In genomic region chr19:14777198-14777597, GRCm38 (mm10) we compare ENCODE assay signal across 8 mouse cellular contexts.
DNase-seq lines count a peak whose midpoint lies in the region; ATAC-seq and TF ChIP-seq lines count a peak whose summit lies in the region.

No protein-coding gene starts in this region.

- 0 out of 2 replicates have a peak overlapping the region, but pooled peaks have one; percentile 21 for H3K4me2 ChIP-seq in heart, postnatal 0 days (ENCODE audit: low read depth, low read length)
- peak overlapping the region; percentile 35 for H3K4me2 ChIP-seq in forebrain, postnatal 0 days (ENCODE audit: low read depth)
- H3K4me2 ChIP-seq in liver, postnatal 0 days (ENCODE audit: low read depth, low read length): no peak overlapping the region

- DNase-seq in heart, postnatal 0 days (ENCODE audit: low spot score): no peak
- no peak for DNase-seq in heart, postnatal 36 days
- peak; percentile 92 for DNase-seq in forebrain, postnatal 0 days
- DNase-seq in left cerebral cortex, adult 8-10 months (ENCODE audit: low spot score in 2 of 2): peak; percentile 2 to 29
- peak; percentile 55 for DNase-seq in retina, embryonic 14.5 days (ENCODE audit: low spot score)
- no peak for DNase-seq in urinary bladder, postnatal 36 days (ENCODE audit: low spot score in 2 of 2)
- DNase-seq in liver, postnatal 0 days: no peak
- no peak for DNase-seq in cerebellum, adult 11 months

- no peak for TF ChIP-seq CTCF in heart, postnatal 0 days (IDR thresholded peaks at IDR 0.05; ENCODE audit: low read depth)
- TF ChIP-seq CTCF in forebrain, postnatal 0 days (IDR thresholded peaks at IDR 0.05; ENCODE audit: low read depth): no peak
- no peak for TF ChIP-seq CTCF in liver, postnatal 0 days (IDR thresholded peaks at IDR 0.05; ENCODE audit: low read depth)

- H3K27me3 ChIP-seq in heart, postnatal 0 days (ENCODE audit: control insufficient read depth, insufficient read depth, low read length): no peaks in the 10 kb centered on the region
- H3K27me3 ChIP-seq in forebrain, postnatal 0 days (ENCODE audit: insufficient read depth, low read length): peaks cover 7% of the 10 kb centered on the region; the same call in 1 of the 2 replicates
- H3K27me3 ChIP-seq in liver, postnatal 0 days (ENCODE audit: insufficient read depth, low read length): no peaks in the 10 kb centered on the region

- peaks cover 9% of the 10 kb centered on the region; the same call in 1 of the 2 replicates for H3K4me1 ChIP-seq in heart, postnatal 0 days (ENCODE audit: control insufficient read depth, insufficient read depth)
- peaks cover 9% of the 10 kb centered on the region; the same call in 1 of the 2 replicates for H3K4me1 ChIP-seq in forebrain, postnatal 0 days (ENCODE audit: insufficient read depth)
- no peaks in the 10 kb centered on the region for H3K4me1 ChIP-seq in liver, postnatal 0 days (ENCODE audit: insufficient read depth)

- intact Hi-C loops in heart, postnatal 36 days (cut with DNase I): no loop called here

- H3K4me3 ChIP-seq in heart, postnatal 0 days (ENCODE audit: low read depth, low read length): no peak overlapping the region
- H3K4me3 ChIP-seq in forebrain, postnatal 0 days (ENCODE audit: low read depth, low read length): no peak overlapping the region
- no peak overlapping the region for H3K4me3 ChIP-seq in liver, postnatal 0 days (ENCODE audit: low read depth, low read length)

- no peak overlapping the region for H3K9ac ChIP-seq in heart, postnatal 0 days (replicated peaks; ENCODE audit: low read depth, low read length)
- H3K9ac ChIP-seq in forebrain, postnatal 0 days: no peak overlapping the region
- no peak overlapping the region for H3K9ac ChIP-seq in liver, postnatal 0 days (replicated peaks)

- no peak overlapping the region for H3K27ac ChIP-seq in heart, postnatal 0 days (ENCODE audit: low read depth)
- no peak overlapping the region for H3K27ac ChIP-seq in forebrain, postnatal 0 days (ENCODE audit: low read depth, low read length)
- no peak overlapping the region for H3K27ac ChIP-seq in liver, postnatal 0 days (ENCODE audit: low read depth)

- H3K36me3 ChIP-seq in heart, postnatal 0 days (replicated peaks; ENCODE audit: control insufficient read depth, insufficient read depth, low read length): no peaks in the 10 kb centered on the region
- H3K36me3 ChIP-seq in forebrain, postnatal 0 days (ENCODE audit: insufficient read depth): no peaks in the 10 kb centered on the region
- no peaks in the 10 kb centered on the region for H3K36me3 ChIP-seq in liver, postnatal 0 days (replicated peaks; ENCODE audit: insufficient read depth, low read length)

- 20% methylated on average over 10 of the region's 10 CpGs for WGBS in heart, postnatal 0 days
- 3% methylated on average over 10 of the region's 10 CpGs for WGBS in forebrain, postnatal 0 days
- 20% methylated on average over 10 of the region's 10 CpGs for WGBS in liver, postnatal 0 days (ENCODE audit: insufficient replicate concordance)

- no peaks in the 10 kb centered on the region for H3K9me3 ChIP-seq in heart, postnatal 0 days (replicated peaks; ENCODE audit: control insufficient read depth, low read length)
- H3K9me3 ChIP-seq in forebrain, postnatal 0 days (ENCODE audit: low read length): 0 out of 2 replicates have a peak, but pooled peaks cover 3% of the 10 kb centered on the region
- 0 out of 2 replicates have a peak, but pooled peaks cover 3% of the 10 kb centered on the region for H3K9me3 ChIP-seq in liver, postnatal 0 days (ENCODE audit: low read length)

- no peak for TF ChIP-seq EP300 in heart, postnatal 0 days (IDR thresholded peaks at IDR 0.05; ENCODE audit: low read depth)
- no peak for TF ChIP-seq EP300 in liver, postnatal 0 days (IDR thresholded peaks at IDR 0.05; ENCODE audit: low read depth)

- no peak for ATAC-seq in heart, postnatal 0 days (ENCODE audit: insufficient read depth, low read depth)
- ATAC-seq in forebrain, postnatal 0 days: peak; percentile 95
- no peak for ATAC-seq in liver, postnatal 0 days

Comparison
In these comparisons a context has a peak if more than half of its experiments do, and no peak if none do; other contexts are left out.
1. DNase-seq: peak in forebrain, postnatal 0 days (single experiment), left cerebral cortex, adult 8-10 months (2 of 2) and retina, embryonic 14.5 days (single experiment); none in heart, postnatal 0 days (single experiment), heart, postnatal 36 days (0 of 2), urinary bladder, postnatal 36 days (0 of 2), liver, postnatal 0 days (single experiment) and cerebellum, adult 11 months (single experiment).